Mouse (Mus musculus) kidney, adult 11 months (tissue): ENCODE measurements around the gene Ppt2.

Experiments
- DNase-seq: peaks from one replicate; pipeline ENCODE4 v3.0.0; 2022

Ppt2 gene

DNA sequence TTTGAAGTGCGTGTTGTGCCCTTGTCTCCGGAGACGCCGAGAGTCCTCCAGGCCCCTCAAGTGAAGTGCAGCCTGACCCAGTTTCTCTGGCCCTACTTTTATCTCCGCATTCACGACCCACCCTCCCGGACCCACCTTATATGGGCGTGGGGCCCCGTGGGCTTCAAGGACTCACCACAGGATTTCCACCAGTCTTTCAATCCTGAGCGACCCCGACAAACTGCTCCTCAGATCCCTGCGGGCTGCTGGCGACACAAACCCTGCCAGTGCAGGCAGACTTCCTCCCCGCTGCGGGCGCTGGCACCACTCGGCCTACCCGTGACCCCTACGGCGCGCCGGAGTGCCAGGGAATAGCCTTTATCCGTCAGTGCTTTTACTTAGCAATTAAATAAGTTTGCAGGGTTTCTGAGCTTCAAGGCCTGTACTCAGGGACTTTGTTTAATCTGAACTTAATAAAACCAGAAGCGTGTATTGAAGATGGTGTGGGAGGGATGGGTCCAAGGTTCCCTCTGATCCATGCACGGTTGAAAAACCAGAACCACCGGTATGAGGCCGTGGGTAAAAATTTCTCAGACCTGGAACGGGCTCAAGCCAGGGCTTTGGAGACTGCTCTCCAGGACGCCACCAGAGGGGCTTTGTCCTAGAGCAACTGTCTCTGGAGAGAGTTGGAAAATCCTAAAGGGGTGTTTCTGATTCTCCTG is at the start of gene Ppt2:
Gene Ppt2 (minus strand): TSS at position 568 of the 701 bp plus-strand sequence.
- DNase-seq: peak; percentile 70

DNA sequence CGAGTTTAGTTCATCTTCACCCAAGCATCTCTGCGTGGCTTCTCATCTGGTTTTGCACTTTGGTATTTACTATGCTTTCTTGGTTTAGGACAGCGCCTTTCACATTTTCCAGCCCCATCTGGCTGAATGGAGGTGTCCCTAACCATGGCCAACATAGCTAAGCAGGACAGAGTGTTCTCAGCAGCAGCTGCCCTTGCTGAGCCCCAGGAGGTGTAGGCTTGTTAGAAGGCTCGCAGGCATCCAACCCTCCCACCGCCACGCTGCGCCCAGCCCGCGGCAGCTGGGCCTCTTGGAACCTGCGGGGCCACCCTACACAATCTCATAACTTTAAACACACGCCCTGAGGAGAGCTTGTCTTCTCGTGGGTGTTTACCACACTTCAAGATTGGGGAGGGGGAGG is 48.4 kb upstream of the Ppt2 start:
- DNase-seq: no peak

DNA sequence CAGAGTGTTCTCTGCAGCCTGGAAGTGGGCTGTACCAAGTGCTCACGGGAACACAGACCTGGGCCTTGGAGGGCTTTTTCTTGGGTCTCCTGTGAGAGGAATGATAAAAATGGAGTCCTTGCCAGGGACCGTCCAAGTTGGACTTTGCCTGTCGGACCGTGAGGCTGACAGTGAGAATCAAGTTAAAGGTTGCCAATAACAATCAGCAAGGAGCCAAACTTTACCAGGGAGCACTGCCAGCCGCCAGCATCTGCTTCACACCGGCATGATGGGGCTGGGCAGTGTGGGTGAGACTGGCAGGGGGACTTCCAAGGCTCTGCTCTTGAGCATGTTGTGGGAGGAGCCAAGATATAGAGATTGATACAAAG is 47.8 kb upstream of the Ppt2 start:
- peak; percentile 77 for DNase-seq

DNA sequence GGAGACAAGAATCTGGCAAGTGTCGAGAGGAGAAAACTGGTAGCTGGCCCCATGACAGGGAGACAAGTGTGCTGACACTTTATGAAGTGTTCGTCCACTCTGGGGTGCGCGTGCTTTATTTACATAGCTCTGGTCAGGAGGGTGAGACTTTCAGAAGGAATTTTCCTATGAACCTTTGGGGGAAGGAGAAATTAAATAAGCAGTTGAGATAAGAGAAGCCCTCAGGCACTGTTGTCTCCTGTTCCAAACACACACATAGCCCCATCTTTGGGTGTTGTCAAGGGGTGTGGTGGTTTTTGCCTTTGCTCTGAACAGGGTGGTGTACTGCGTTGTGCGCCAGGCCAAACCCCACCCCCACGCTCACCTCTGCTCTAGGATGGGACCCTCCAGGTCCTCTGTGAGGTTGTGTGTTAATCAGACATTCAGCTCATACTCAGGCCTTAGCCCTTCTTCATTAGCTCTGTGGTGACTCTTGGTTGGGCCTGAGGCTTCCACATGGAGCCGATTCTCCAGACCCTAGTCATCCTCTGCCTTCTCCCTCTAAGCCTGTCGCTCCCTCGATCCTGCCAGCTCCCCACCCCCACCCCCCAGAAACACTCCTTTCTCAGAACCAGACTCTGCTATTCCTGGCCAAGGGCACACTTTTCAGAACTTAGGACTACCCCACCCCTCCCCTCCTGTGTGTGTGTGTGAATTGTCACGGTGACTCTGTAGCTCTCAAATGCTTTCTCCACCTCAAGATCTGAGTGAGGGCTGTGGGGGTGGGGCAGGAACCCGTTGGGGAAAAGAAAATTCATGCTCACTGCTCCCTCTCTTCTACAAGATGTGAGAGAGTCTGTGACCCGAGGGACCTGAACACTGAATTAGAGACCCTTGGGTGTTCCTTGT is 47.1 kb upstream of the Ppt2 start:
- DNase-seq: no peak

DNA sequence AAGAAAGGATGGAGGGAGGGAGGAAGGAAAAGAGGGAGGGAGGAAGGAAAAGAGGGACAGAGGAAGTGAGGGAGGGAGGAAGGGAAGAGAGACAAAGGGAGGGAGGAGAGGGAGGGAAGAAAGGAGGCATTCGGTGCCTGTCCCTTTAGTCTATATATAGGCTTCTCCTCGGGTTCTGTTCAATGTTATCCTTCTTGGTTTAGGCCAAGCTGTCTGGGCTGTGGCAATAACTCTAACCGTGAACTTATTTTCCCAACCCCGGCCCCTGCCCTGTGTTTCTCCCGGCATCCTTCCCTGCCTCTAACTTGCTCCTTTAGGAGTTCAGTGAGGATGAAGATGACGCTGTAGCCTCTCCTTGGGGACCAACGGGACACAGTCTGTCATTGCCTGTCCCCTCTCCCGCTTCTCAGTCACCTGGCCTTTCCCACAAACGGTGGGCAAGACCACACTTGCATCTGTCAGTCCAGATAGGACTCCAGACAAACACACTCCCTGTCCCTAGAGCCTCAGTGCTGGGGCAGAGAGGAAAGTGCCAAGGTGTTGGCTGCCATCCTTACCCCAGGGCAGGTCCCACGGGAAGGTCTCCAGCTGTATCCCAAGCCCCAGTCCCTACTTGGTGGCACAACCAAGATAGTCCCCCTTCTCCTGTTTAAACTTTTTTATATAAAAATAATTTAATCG is 46.4 kb upstream of the Ppt2 start:
- no peak for DNase-seq

DNA sequence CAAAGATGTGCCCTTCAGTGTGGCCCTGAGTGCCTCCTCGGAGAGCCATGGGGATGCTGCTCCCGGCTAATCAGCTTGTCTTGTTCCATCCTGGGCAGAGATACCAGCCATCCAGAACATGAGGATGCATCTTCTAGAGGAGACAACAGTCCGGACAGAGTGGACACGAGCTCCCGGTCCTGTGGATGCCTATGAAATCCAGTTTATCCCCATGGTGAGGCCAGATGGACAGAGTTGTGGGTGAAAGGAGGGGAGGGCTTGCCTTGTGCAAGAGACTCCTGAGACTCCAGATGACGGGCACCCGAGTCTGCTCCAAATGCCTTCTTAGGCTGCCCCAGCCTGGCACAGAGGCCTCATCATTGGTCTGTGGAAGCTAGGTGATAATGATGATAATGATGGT is 44.8 kb upstream of the Ppt2 start:
- DNase-seq: no peak

DNA sequence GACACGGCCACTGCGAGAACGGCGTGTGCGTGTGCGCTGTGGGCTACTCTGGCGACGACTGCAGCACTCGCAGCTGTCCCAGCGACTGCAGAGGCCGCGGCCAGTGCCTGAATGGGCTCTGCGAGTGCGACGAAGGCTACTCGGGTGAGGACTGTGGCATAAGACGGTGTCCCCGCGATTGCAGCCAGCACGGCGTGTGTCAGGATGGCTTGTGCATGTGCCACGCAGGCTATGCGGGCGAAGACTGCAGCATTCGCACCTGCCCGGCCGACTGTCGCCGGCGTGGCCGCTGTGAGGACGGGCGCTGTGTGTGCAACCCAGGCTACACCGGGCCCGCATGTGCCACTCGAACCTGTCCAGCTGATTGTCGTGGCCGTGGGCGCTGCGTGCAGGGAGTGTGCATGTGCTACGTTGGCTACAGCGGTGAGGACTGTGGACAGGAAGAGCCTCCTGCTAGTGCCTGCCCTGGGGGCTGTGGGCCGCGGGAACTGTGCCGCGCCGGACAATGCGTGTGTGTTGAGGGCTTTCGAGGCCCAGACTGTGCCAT is 44.0 kb upstream of the Ppt2 start:
- no peak for DNase-seq

DNA sequence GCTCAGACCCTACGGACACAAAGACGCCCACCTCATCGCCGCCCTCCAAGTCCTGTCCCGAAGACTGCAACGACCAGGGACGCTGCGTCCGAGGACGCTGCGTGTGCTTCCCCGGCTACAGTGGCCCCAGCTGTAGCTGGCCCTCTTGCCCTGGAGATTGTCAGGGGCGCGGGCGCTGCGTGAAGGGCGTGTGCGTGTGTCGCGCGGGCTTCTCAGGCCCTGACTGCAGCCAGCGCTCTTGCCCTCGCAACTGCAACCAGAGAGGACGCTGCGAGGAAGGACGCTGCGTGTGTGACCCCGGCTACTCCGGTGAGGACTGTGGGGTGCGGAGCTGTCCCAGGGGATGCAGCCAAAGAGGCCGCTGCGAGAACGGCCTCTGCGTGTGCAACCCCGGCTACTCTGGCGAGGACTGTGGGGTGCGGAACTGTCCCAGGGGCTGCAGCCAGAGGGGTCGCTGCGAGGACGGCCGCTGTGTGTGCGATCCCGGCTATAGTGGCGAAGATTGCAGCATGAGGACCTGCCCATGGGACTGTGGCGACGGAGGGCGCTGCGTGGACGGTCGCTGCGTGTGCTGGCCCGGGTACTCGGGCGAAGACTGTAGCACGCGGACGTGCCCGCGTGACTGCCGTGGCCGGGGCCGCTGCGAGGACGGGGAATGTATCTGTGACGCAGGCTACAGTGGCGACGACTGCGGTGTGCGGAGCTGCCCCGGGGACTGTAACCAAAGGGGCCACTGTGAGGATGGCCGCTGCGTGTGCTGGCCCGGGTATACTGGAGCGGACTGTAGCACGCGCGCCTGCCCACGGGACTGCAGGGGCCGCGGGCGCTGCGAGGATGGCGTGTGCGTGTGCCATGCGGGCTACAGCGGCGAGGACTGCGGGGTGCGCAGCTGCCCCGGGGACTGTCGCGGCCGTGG is 43.1 kb upstream of the Ppt2 start:
- no peak for DNase-seq

DNA sequence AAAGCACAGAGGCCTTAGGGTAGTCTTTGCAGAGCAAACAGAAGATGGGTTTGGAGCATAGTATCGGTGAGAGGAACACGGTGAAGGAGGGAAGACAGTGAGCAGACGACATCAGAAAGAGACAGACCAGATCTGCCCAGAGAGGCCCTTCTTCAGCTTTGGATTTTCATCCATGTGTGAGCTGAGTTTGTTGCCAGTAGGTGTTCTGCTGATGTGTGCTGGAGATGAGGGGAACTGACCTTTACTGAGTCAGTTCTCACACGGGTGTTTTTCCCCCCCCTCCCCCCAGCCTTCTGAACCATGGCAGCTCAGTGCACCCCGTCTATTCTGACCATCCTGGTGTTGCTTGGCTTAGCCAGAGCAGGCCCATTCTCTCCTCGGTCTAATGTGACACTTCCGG is 41.9 kb upstream of the Ppt2 start, which contains the start of gene Tnxb:
Gene Tnxb (plus strand): TSS at position 301 of the 400 bp plus-strand sequence.
- DNase-seq: no peak

DNA sequence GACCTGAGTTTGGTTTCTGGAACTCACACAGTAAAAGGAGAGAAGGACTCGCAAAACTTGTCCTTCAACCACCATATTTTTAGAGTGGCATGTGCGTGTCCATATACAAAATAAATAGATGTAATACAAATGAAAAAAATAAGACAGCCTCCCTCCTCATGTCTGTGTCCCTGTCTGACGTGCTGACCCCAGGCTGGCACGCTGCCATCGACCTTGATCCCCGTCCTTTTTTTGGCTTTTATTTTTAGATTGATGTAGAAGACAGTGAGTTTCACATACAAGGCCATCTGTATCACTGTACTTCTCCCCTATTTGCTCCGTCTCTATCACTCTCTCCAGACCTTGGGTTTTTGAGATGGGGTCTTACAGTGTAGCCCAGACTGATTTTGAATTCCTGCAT is 36.2 kb upstream of the Ppt2 start:
- DNase-seq: no peak

DNA sequence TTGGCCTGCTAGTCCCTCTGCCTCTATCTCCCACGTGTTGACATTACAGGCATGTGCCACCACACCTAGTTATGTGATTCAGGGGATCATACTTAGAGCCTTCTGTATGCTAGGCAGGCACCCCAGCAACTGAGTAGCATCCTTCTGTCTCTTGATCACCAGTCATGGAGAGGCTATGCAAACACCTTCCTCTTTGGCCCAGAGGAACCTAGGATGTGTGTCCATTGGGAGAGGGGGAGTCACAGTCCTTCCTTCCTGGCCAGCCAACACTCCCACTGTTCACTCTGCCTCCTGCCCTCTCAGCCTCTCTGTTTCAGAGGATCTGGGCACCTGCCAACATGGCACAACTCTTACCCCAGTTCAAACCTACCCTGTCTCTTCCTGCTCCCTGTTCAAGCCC is 35.2 kb upstream of the Ppt2 start:
- no peak for DNase-seq

DNA sequence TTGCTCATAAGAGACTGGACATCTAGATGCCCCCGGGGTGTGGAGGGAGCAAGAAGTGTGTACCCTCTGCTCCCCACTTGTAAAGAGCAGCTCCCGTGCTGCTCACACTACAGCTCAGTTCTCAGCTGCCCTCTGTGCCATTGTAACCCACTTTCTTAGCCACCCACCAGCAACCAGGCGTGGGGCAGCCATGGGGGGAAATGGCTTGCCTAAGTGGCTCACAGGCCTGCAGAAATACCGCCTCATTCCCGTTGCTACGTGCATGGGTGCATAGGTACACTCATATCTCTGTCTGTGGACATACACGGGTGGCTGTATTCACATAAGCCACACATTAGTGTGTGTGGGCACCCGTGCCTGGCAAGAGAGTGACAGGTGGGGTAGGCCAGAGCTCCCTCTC is 34.7 kb upstream of the Ppt2 start:
- DNase-seq: no peak

DNA sequence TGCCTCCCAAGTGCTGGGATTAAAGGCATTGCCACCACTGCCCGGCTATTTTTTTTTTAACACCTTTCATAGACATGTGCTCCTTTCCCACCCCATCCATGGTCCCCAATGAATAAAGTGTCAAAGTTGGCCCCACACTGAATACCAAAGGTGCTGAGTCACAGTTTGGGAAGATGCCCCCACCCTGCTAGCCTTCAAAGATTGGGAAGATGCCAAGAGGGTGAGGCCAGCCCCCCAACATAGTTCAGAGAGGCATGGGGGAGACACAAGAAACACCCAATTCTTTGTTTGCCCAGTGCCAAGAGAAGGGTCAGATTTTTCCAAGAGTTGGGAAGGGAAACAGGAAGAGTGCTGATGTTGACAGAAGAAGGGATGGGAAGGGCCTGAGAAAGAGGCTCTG is 34.2 kb upstream of the Ppt2 start:
- DNase-seq: no peak

DNA sequence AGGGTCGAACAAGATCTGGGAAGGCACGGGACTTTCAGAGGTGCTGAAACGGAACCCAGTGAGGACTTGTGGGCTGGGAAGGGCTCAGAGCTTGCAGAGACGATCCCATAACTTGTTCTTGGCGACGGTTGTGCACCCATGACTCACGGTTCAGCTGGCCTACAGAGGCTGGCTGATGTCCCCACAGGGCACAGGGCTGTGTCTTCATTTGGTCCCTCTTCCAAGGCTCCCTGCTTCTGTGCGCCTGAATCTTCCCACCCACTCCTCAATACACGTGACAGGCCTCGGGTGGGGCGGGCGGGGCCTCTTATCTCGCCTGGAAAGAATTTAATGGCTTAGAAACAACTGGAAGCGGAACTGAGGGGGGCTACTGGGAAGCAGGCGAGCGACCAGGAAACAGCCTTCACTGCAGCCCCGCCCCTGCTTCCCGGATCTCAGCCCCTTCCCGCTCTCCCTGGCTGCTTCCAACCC is 32.8 kb upstream of the Ppt2 start:
- DNase-seq: peak; percentile 78

DNA sequence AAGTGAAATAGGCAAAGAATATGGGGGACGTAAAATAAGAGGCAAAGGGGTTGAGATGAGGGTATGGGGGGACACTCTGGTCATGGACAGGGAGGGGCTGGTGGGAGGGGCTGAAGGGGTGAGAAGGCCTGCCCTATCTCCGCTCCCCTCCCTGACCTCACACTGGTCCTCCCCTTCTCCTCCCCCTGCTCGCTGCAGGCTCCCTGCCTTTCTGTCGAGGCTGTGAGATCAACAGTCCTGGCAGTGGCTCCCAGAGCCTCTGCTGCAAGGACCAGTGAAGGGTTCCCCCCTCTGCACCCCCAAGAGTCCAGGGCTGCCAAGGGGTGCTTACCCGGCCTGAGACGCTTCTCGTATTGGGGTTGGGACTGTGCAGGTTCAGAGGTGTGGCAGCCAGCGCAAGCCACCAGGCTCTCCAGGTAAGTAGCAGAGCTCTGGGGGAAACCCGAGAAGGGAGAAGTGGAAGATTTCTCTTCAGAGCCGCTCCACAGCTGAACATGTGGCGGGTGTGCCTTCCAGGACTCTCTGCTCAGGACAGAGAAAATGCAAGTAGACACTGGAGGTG is 32.0 kb upstream of the Ppt2 start:
- no peak for DNase-seq

DNA sequence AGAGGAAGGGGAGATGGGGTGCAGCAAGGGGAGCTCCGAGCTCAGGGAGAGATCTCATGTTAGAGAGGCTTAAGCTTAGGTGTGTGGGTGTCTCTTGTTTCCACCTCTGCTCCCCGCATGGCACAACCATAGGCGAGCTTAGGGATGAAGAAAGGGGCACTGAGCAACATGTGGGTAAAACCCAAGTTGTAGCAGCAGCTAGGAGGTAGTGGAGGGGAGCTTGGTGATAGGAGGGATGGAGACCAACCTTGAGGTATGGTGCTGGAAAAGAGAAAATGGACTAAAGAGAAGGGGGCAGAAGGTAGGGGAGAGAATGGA is 31.5 kb upstream of the Ppt2 start:
- DNase-seq: no peak

DNA sequence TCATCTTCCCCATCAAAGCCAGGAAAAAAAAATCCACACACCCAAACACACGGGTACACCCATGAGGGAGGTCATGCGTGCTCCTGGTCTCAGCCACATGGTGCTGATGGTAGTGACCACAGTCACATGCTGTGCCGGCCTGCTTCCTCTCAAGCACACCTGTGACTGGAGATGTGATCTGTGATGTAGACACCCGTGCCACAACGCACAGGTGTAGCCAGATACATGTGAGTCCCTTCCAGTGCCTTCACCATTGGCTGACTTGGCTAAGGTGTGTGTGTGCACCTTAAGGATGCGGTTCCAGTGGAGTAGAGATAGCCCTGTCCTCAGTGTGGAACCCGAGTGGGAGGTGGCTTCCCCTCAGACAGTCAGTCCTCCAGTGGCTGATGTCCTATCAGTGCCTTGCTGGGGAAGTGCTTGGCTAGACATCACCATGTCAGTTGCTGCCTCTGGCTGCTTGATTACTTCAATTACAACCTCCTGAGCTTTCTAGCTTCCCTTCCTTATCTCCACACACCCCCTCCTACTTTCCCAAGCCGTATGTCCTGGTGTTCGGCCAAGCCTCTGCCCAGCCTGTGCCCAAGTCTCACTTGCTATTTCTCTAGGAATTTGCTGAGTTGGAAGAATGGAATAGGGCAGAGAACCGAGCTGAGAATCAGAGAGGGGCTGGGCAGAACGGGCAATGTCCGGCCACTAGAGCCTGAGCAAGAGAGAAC is 31.0 kb upstream of the Ppt2 start:
- DNase-seq: peak; percentile 50

DNA sequence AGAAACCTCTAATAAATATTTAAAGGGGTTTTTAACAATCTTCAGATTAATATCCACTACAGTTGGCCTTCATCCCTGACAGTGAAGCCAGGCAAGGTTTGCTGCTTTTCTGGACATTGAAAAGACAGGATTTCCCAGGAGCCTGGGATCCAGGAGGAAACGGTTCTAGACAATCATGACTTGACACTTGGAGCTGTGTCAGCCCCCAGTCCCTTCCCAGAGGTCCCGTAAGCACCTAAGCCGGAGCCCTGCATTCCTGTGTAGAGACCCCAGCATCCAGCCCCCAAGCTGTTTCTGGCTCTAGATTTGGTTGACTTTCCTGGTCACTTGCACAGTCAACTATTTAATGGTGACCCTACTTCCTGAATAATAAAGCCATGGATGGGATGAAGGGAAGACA is 30.3 kb upstream of the Ppt2 start:
- DNase-seq: no peak

DNA sequence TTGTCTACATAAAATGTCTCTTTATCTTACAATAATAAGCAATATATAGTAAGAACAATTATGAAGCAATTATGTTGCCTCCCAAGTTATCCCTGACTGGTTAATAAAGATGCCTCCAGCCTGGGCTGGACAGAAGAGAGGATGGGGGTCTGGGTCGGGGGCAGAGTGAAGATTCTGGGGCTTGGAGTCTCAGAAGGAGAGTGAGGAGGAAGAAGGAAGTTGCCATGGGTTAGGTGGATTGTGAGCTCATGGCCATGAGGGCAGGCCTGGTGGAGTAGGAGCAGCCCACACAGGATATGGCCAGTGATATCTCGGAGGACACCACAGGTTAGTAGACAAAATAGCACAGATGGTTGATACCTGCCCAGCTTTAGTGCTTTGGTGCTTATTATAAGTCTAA is 29.8 kb upstream of the Ppt2 start:
- no peak for DNase-seq

DNA sequence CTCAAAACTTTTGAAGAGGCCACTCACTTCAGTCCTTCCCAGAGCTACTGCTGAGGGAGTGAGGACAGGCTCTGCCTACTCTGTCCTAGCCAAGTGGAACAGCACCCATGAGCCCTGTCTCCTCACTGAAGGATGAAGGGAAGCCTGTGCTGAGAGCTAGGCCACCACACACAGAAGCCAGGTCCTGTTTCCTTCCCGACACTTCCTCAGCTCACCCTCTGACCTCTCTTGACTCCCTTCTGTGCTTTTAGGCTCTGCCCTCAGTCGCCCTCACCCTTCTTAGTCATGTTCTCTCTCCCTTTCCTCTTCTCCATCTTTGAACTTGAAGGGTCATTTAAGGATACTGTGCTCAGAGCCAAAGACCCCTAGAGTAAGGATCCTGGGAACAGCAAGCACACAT is 29.0 kb upstream of the Ppt2 start:
- DNase-seq: no peak

DNA sequence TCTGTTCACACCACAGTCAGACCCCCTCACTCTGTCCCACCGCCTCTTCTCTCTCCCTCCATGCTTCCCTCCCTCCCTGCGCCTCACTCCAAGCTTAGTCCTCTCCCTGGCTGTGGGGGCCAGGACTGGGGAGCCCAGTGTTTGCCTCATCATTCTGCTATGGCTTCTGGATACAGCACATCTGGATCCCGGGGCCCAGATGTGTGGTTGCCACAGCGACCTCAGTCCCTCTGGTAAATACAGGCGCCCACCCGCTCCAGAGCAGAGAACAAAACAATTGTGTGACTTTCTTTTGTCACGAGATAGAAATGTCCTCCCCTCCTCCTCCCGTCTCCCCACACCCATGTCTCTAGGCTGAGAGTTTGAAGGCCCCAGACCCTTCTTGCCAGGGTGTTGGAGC is 28.4 kb upstream of the Ppt2 start:
- no peak for DNase-seq
